ENCODE assay signal across 8 mouse cellular contexts in the genomic region with DNA sequence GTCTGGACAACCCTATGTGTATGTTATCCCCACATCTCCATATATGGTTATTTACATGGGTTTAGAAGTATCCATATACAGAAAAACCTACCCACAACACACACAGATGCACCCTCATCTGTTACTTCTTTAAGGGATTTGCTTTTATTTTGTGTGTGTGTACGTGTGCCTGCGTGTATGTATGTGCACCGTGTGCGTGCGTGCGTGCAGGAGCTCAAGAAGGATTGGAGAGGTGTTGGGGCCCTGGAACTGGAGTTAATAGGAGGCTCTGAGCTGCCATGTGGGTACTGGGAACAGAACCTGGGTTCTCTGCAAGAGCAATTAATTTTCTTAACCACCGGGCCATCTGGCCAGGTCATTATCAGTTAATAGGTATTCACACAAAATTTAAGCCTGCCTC. TPM values are rescaled to one million over a fixed set of nuclear protein-coding genes. Genes with fewer than 3 reads are reported as not detected.
DNase-seq lines count a peak whose midpoint lies in the region; ATAC-seq and TF ChIP-seq lines count a peak whose summit lies in the region.

No protein-coding gene starts in this region.

- H3K79me2 ChIP-seq in CH12.LX (replicated peaks; ENCODE audit: control insufficient read depth, extremely low read depth, insufficient read depth, poor library complexity, severe bottlenecking): peaks cover 43% of the 10 kb centered on the region

- peaks cover 11% of the 10 kb centered on the region for H3K36me3 ChIP-seq in heart, embryonic 11.5 days (ENCODE audit: control insufficient read depth, insufficient read depth, low read length)
- H3K36me3 ChIP-seq in CH12.LX (replicated peaks in 1 of 2; ENCODE audit: control insufficient read depth in 1 of 2, insufficient read depth in 1 of 2, low read length in 1 of 2): peaks cover 25 to 56% of the 10 kb centered on the region in 2 experiments
- peaks cover 23% of the 10 kb centered on the region for H3K36me3 ChIP-seq in forebrain, embryonic 13.5 days (ENCODE audit: poor library complexity, severe bottlenecking)
- peaks cover 6% of the 10 kb centered on the region; the same call in 1 of the 2 replicates for H3K36me3 ChIP-seq in liver, embryonic 14.5 days (replicated peaks; ENCODE audit: control insufficient read depth, insufficient read depth, low read depth)

- peak overlapping the region; percentile 77 for H3K4me3 ChIP-seq in heart, embryonic 11.5 days (ENCODE audit: low read depth, low read length)
- peak overlapping the region; percentile 68 to 96 (median 94) for H3K4me3 ChIP-seq in CH12.LX (replicated peaks in 1 of 3; ENCODE audit: low read depth in 2 of 3, low read length in 2 of 3, poor library complexity in 1 of 3)
- peak overlapping the region; percentile 67 for H3K4me3 ChIP-seq in forebrain, embryonic 13.5 days
- peak overlapping the region; percentile 65 to 69 for H3K4me3 ChIP-seq in liver, embryonic 14.5 days (ENCODE audit: insufficient read depth in 1 of 2, low read depth in 2 of 2, low read length in 2 of 2)

- no peak for TF ChIP-seq RAD21 in CH12.LX (IDR thresholded peaks at IDR 0.05; ENCODE audit: low read depth, low read length)

- in situ Hi-C loops in CH12.LX (cut with MboI; ENCODE audit: low pct_ligation_motif_present, low pct_unique_long_range_greater_than_20kb, low sequenced_read_pairs): no loop called here

- no peak for DNase-seq in heart, postnatal 36 days
- no peak for DNase-seq in CH12.LX (ENCODE audit: extremely low read depth)
- DNase-seq in liver, embryonic 14.5 days (ENCODE audit: low read depth in 3 of 3, low spot score in 3 of 3): no peak
- no peak for DNase-seq in frontal cortex, postnatal 14 days (ENCODE audit: low spot score in 2 of 2)
- no peak for DNase-seq in gastrocnemius, postnatal 4 days (ENCODE audit: low spot score in 2 of 2)
- no peak for DNase-seq in adrenal gland, adult 2 months

- H3K27ac ChIP-seq in heart, embryonic 11.5 days (ENCODE audit: low read depth, low read length): peak overlapping the region; percentile 89
- H3K27ac ChIP-seq in CH12.LX (ENCODE audit: insufficient read depth, low read depth): peak overlapping the region; percentile 38; the same call in 1 of the 2 replicates
- no peak overlapping the region for H3K27ac ChIP-seq in forebrain, embryonic 13.5 days
- peak overlapping the region; percentile 52 for H3K27ac ChIP-seq in liver, embryonic 14.5 days

- TF ChIP-seq CTCF in CH12.LX (conservative IDR thresholded peaks at IDR 0.05 in 1 of 2, IDR thresholded peaks at IDR 0.05 in 1 of 2; ENCODE audit: low read depth in 2 of 2, low read length in 2 of 2): no peak
- no peak for TF ChIP-seq CTCF in liver, embryonic 14.5 days (IDR thresholded peaks at IDR 0.05; ENCODE audit: low read depth)

- no peak for ATAC-seq in heart, embryonic 11.5 days (replicated peaks; ENCODE audit: insufficient number of reproducible peaks, low FRiP score, low TSS enrichment)
- ATAC-seq in forebrain, embryonic 13.5 days: no peak
- ATAC-seq in liver, embryonic 14.5 days (ENCODE audit: insufficient read depth): no peak

- H3K4me1 ChIP-seq in heart, embryonic 11.5 days (ENCODE audit: control insufficient read depth, insufficient read depth, low read length): peaks cover 11% of the 10 kb centered on the region
- H3K4me1 ChIP-seq in CH12.LX (ENCODE audit: control insufficient read depth in 1 of 2, insufficient read depth in 2 of 2): peaks cover 3 to 19% of the 10 kb centered on the region in 2 experiments; a peak in 3 of 4 replicates
- H3K4me1 ChIP-seq in forebrain, embryonic 13.5 days: peaks cover 25% of the 10 kb centered on the region
- peaks cover 5 to 18% of the 10 kb centered on the region in 2 experiments for H3K4me1 ChIP-seq in liver, embryonic 14.5 days (replicated peaks; ENCODE audit: control insufficient read depth in 2 of 2, insufficient read depth in 2 of 2, low read length in 1 of 2)

- intact Hi-C loops in heart, postnatal 36 days (cut with DNase I): no loop called here

- TF ChIP-seq POLR2A in CH12.LX (IDR thresholded peaks at IDR 0.05; ENCODE audit: low read depth, low read length): no peak

- no peaks in the 10 kb centered on the region for H3K9me3 ChIP-seq in heart, embryonic 11.5 days (replicated peaks; ENCODE audit: control insufficient read depth, low read length)
- no peaks in the 10 kb centered on the region for H3K9me3 ChIP-seq in CH12.LX (replicated peaks; ENCODE audit: low read length)
- H3K9me3 ChIP-seq in forebrain, embryonic 13.5 days (replicated peaks): no peaks in the 10 kb centered on the region
- no peaks in the 10 kb centered on the region for H3K9me3 ChIP-seq in liver, embryonic 14.5 days (ENCODE audit: control insufficient read depth, low read length)

- no peaks in the 10 kb centered on the region for H3K27me3 ChIP-seq in heart, embryonic 11.5 days (ENCODE audit: control insufficient read depth, insufficient read depth, low read length)
- no peaks in the 10 kb centered on the region for H3K27me3 ChIP-seq in CH12.LX (replicated peaks)
- no peaks in the 10 kb centered on the region for H3K27me3 ChIP-seq in forebrain, embryonic 13.5 days
- no peaks in the 10 kb centered on the region for H3K27me3 ChIP-seq in liver, embryonic 14.5 days (ENCODE audit: control insufficient read depth, insufficient read depth, low read length)

- no peak for TF ChIP-seq EP300 in CH12.LX (IDR thresholded peaks at IDR 0.05; ENCODE audit: low read length)
- TF ChIP-seq EP300 in liver, embryonic 14.5 days (IDR thresholded peaks at IDR 0.05; ENCODE audit: low read depth): no peak

- WGBS in heart, embryonic 11.5 days (ENCODE audit: insufficient replicate concordance): 68% methylated on average over 7 of the region's 7 CpGs
- WGBS in forebrain, embryonic 13.5 days: 74% methylated on average over 7 of the region's 7 CpGs
- WGBS in liver, embryonic 14.5 days (ENCODE audit: insufficient replicate concordance): 56% methylated on average over 7 of the region's 7 CpGs

- peak overlapping the region; percentile 91 for H3K9ac ChIP-seq in heart, embryonic 11.5 days (ENCODE audit: low read depth, low read length)
- H3K9ac ChIP-seq in CH12.LX (ENCODE audit: insufficient read depth, low read depth): peak overlapping the region; percentile 91
- peak overlapping the region; percentile 88 for H3K9ac ChIP-seq in forebrain, embryonic 13.5 days
- H3K9ac ChIP-seq in liver, embryonic 14.5 days (replicated peaks): peak overlapping the region; percentile 79

- peak overlapping the region; percentile 80 for H3K4me2 ChIP-seq in heart, embryonic 11.5 days
- H3K4me2 ChIP-seq in CH12.LX (ENCODE audit: insufficient read depth, low read depth, poor library complexity, severe bottlenecking): peak overlapping the region; percentile 96
- peak overlapping the region; percentile 87 for H3K4me2 ChIP-seq in forebrain, embryonic 13.5 days
- H3K4me2 ChIP-seq in liver, embryonic 14.5 days (ENCODE audit: low read depth): peak overlapping the region; percentile 93

- dilution Hi-C loops in CH12.LX (cut with MboI; ENCODE audit: extremely low pct_ligation_motif_present, extremely low pct_unique_long_range_greater_than_20kb, low sequenced_read_pairs): no loop called here

RNA-seq across cellular contexts. Expression of a gene that starts 0.7 kb away (rescaled TPM):
- 386 and 410 TPM in 2 replicates for polyA plus RNA-seq in heart, embryonic 11.5 days (2014; fragmentation: Nextera tagmentation; extraction: Ambion mirVana)
- total RNA-seq in heart, postnatal 36 days (2021): 100 to 1,000 TPM; 318 to 326 TPM
- total RNA-seq in CH12.LX (2012; rRNA removed) (317 and 415 TPM in 2 replicates), CH12.LX (2014; rRNA removed) (453 and 557 TPM in 2 replicates)
- 251 and 292 TPM in 2 replicates for polyA plus RNA-seq in CH12.LX (2012; ENCODE audit: insufficient read length, low read depth)
- 334 and 380 TPM in 2 replicates for polyA plus RNA-seq in forebrain, embryonic 13.5 days (2015; fragmentation: Nextera tagmentation; extraction: Ambion mirVana)
- 72.5 and 119 TPM in 2 replicates for polyA plus RNA-seq in liver, embryonic 14.5 days (2012; rRNA removed)
- polyA plus RNA-seq in liver, embryonic 14.5 days (2014; fragmentation: Nextera tagmentation; extraction: Ambion mirVana): 224 and 226 TPM in 2 replicates
- 100 to 1,000 TPM; 197 to 219 TPM for total RNA-seq in gastrocnemius, postnatal 4 days (2021)
- 100 to 1,000 TPM; 309 to 364 TPM for total RNA-seq in adrenal gland, adult 2 months (2021)
- polyA plus RNA-seq in adrenal gland, adult 2 months (2012; rRNA removed): 12.3 and 13.0 TPM in 2 replicates

RNA-seq across cellular contexts. Expression of a gene that starts 10.0 kb away (rescaled TPM):
- polyA plus RNA-seq in heart, embryonic 11.5 days (2014; fragmentation: Nextera tagmentation; extraction: Ambion mirVana): 5.9 and 7.1 TPM in 2 replicates
- total RNA-seq in heart, postnatal 36 days (2021): 10 to 100 TPM in 1 of 2 experiments, 1 to 10 TPM in 1; 4.5 to 20.1 TPM
- 0.88 and 1.0 TPM in 2 replicates for total RNA-seq in CH12.LX (2012; rRNA removed)
- 1.0 and 1.2 TPM in 2 replicates for total RNA-seq in CH12.LX (2014; rRNA removed)
- polyA plus RNA-seq in CH12.LX (2012; ENCODE audit: insufficient read length, low read depth): 5.1 and 5.8 TPM in 2 replicates
- polyA plus RNA-seq in forebrain, embryonic 13.5 days (2015; fragmentation: Nextera tagmentation; extraction: Ambion mirVana): 5.2 and 5.4 TPM in 2 replicates
- 0.57 and 0.73 TPM in 2 replicates for polyA plus RNA-seq in liver, embryonic 14.5 days (2012; rRNA removed)
- polyA plus RNA-seq in liver, embryonic 14.5 days (2014; fragmentation: Nextera tagmentation; extraction: Ambion mirVana): 0.32 and 0.53 TPM in 2 replicates
- 1 to 10 TPM; 1.0 to 1.6 TPM for total RNA-seq in gastrocnemius, postnatal 4 days (2021)
- total RNA-seq in adrenal gland, adult 2 months (2021): 1 to 10 TPM; 1.6 to 1.9 TPM
- 2.4 and 4.0 TPM in 2 replicates for polyA plus RNA-seq in adrenal gland, adult 2 months (2012; rRNA removed)

RNA-seq across cellular contexts. Expression of a gene that starts 16.4 kb away (rescaled TPM):
- 40.5 and 40.6 TPM in 2 replicates for polyA plus RNA-seq in heart, embryonic 11.5 days (2014; fragmentation: Nextera tagmentation; extraction: Ambion mirVana)
- 10 to 100 TPM; 17.6 to 21.3 TPM for total RNA-seq in heart, postnatal 36 days (2021)
- 27.1 and 35.7 TPM in 2 replicates for total RNA-seq in CH12.LX (2012; rRNA removed)
- 11.0 and 11.5 TPM in 2 replicates for total RNA-seq in CH12.LX (2014; rRNA removed)
- 67.8 and 83.9 TPM in 2 replicates for polyA plus RNA-seq in CH12.LX (2012; ENCODE audit: insufficient read length, low read depth)
- polyA plus RNA-seq in forebrain, embryonic 13.5 days (2015; fragmentation: Nextera tagmentation; extraction: Ambion mirVana): 50.9 and 53.0 TPM in 2 replicates
- polyA plus RNA-seq in liver, embryonic 14.5 days (2012; rRNA removed): 9.9 and 18.9 TPM in 2 replicates
- 27.2 and 27.5 TPM in 2 replicates for polyA plus RNA-seq in liver, embryonic 14.5 days (2014; fragmentation: Nextera tagmentation; extraction: Ambion mirVana)
- 10 to 100 TPM; 24.2 to 31.2 TPM for total RNA-seq in gastrocnemius, postnatal 4 days (2021)
- total RNA-seq in adrenal gland, adult 2 months (2021): 10 to 100 TPM; 30.0 to 35.1 TPM
- 4.6 and 5.6 TPM in 2 replicates for polyA plus RNA-seq in adrenal gland, adult 2 months (2012; rRNA removed)

RNA-seq across cellular contexts. Expression of a gene that starts 19.8 kb away (rescaled TPM):
- polyA plus RNA-seq in heart, embryonic 11.5 days (2014; fragmentation: Nextera tagmentation; extraction: Ambion mirVana): 29.3 and 29.5 TPM in 2 replicates
- 10 to 100 TPM; 11.4 to 11.7 TPM for total RNA-seq in heart, postnatal 36 days (2021)
- total RNA-seq in CH12.LX (2012; rRNA removed) (15.6 and 17.2 TPM in 2 replicates), CH12.LX (2014; rRNA removed) (40.6 and 54.0 TPM in 2 replicates)
- 43.9 and 46.1 TPM in 2 replicates for polyA plus RNA-seq in CH12.LX (2012; ENCODE audit: insufficient read length, low read depth)
- 11.8 and 12.4 TPM in 2 replicates for polyA plus RNA-seq in forebrain, embryonic 13.5 days (2015; fragmentation: Nextera tagmentation; extraction: Ambion mirVana)
- polyA plus RNA-seq in liver, embryonic 14.5 days (2012; rRNA removed): 3.2 and 5.1 TPM in 2 replicates
- 3.8 and 5.1 TPM in 2 replicates for polyA plus RNA-seq in liver, embryonic 14.5 days (2014; fragmentation: Nextera tagmentation; extraction: Ambion mirVana)
- 10 to 100 TPM; 14.4 to 26.0 TPM for total RNA-seq in gastrocnemius, postnatal 4 days (2021)
- 10 to 100 TPM; 13.0 to 15.2 TPM for total RNA-seq in adrenal gland, adult 2 months (2021)
- polyA plus RNA-seq in adrenal gland, adult 2 months (2012; rRNA removed): 1.8 TPM in 2 replicates

RNA-seq across cellular contexts. Expression of a gene that starts 21.7 kb away (rescaled TPM):
- polyA plus RNA-seq in heart, embryonic 11.5 days (2014; fragmentation: Nextera tagmentation; extraction: Ambion mirVana): 25.9 and 42.4 TPM in 2 replicates
- total RNA-seq in heart, postnatal 36 days (2021): 100 to 1,000 TPM; 114 to 122 TPM
- total RNA-seq in CH12.LX (2012; rRNA removed) (63.8 and 69.4 TPM in 2 replicates), CH12.LX (2014; rRNA removed) (45.5 and 46.6 TPM in 2 replicates)
- 59.9 and 62.2 TPM in 2 replicates for polyA plus RNA-seq in CH12.LX (2012; ENCODE audit: insufficient read length, low read depth)
- 28.3 and 34.4 TPM in 2 replicates for polyA plus RNA-seq in forebrain, embryonic 13.5 days (2015; fragmentation: Nextera tagmentation; extraction: Ambion mirVana)
- polyA plus RNA-seq in liver, embryonic 14.5 days (2012; rRNA removed): 26.2 and 28.6 TPM in 2 replicates
- polyA plus RNA-seq in liver, embryonic 14.5 days (2014; fragmentation: Nextera tagmentation; extraction: Ambion mirVana): 14.0 and 16.1 TPM in 2 replicates
- 10 to 100 TPM; 91.3 to 95.8 TPM for total RNA-seq in gastrocnemius, postnatal 4 days (2021)
- 100 to 1,000 TPM in 1 of 2 experiments, 10 to 100 TPM in 1; 76.0 to 135 TPM for total RNA-seq in adrenal gland, adult 2 months (2021)
- 789 and 930 TPM in 2 replicates for polyA plus RNA-seq in adrenal gland, adult 2 months (2012; rRNA removed)
